Mouse (Mus musculus) left cerebral cortex, postnatal 14 days (tissue): ENCODE measurements around the gene Epop. TPM values are rescaled to one million over a fixed set of nuclear protein-coding genes. Genes with fewer than 3 reads are reported as not detected.

Source experiments
- DNase-seq, 2 experiments: peaks; one replicate each; pipeline ENCODE4 v3.0.0; 2021 to 2022; ENCODE audit warnings: low spot score in 2 of 2, mixed read lengths in 1 of 2
- intact Hi-C: fragments of 180-260 bp; cut with DNase I; formaldehyde crosslinking; loops from one replicate; pipeline ENCODE4 v1.15.1; 2025
- microRNA-seq, 2 experiments: library from miRNA; unstranded; fragments of <30 nt; microRNA quantifications; one replicate each; pipeline ENCODE4 v1.2.0; 2022
- total RNA-seq, 2 experiments: library from RNA; stranded (reverse); gene quantifications; 2 replicates each; pipeline ENCODE4 v1.2.3; 2021

Gene Epop
- total RNA-seq, 2 experiments from 2014 or later, result 34.7 to 37.7 TPM

GRCm38 (mm10) chr11:97607056-97607725 lies 22.3 kb downstream of the Epop start:
- no peak for DNase-seq
- intact Hi-C loops, result no loop called here

- DNase-seq, result no peak
- intact Hi-C loops, result no loop called here
Measured at GRCm38 (mm10) chr11:97603891-97604290, 25.6 kb downstream of the Epop start.

GRCm38 (mm10) chr11:97602223-97602622 lies 27.3 kb downstream of the Epop start:
- intact Hi-C loops, result no loop called here

GRCm38 (mm10) chr11:97599104-97599503 lies 30.4 kb downstream of the Epop start:
- intact Hi-C loops, result no loop called here
- DNase-seq, result no peak

More at GRCm38 (mm10) chr11:97602223-97602622, 27.3 kb downstream of the Epop start:
- no peak for DNase-seq

- no peak for DNase-seq
- intact Hi-C loops, result no loop called here
Measured at GRCm38 (mm10) chr11:97597945-97598691, 31.4 kb downstream of the Epop start.

- intact Hi-C loops, result no loop called here
- no peak for DNase-seq
Measured at GRCm38 (mm10) chr11:97594136-97594535, 35.4 kb downstream of the Epop start.

GRCm38 (mm10) chr11:97591910-97592309 lies 37.6 kb downstream of the Epop start:
- intact Hi-C loops, result no loop called here
- no peak for DNase-seq

- intact Hi-C loops, result no loop called here
- peak; percentile 55 to 73 for DNase-seq
Measured at GRCm38 (mm10) chr11:97590227-97590960, 39.1 kb downstream of the Epop start.

GRCm38 (mm10) chr11:97589216-97589615 lies 40.3 kb downstream of the Epop start:
- intact Hi-C loops, result no loop called here
- peak; percentile 68 to 69 for DNase-seq

GRCm38 (mm10) chr11:97585932-97586331 lies 43.6 kb downstream of the Epop start:
- no peak for DNase-seq
- intact Hi-C loops, result no loop called here

- intact Hi-C loops, result no loop called here
- no peak for DNase-seq
Measured at GRCm38 (mm10) chr11:97584476-97584875, 45.0 kb downstream of the Epop start.

- DNase-seq, result no peak
- intact Hi-C loops, result no loop called here
Measured at GRCm38 (mm10) chr11:97579088-97579857, 50.2 kb downstream of the Epop start.

GRCm38 (mm10) chr11:97578286-97578685 lies 51.2 kb downstream of the Epop start:
- no peak for DNase-seq
- intact Hi-C loops, result no loop called here

Small RNAs within 50 kb of the gene (microRNA-seq; reads per million reads assigned to microRNA genes)
- 0 reads per million in 2 experiments for gene Gm24158
- 0.34 to 1.6 reads per million in 2 experiments for gene Mir6927

Other genes with a start within 250 kb of the Epop start
- 10 to 100 TPM; 70.1 to 71.4 TPM for gene Arhgap23, start 214.2 kb downstream of the Epop start, total RNA-seq
- under 1 TPM in 1 of 2 experiments, not detected in 1; 0.23 TPM for gene 4933428G20Rik, start 129.4 kb downstream of the Epop start, total RNA-seq
- 100 to 1,000 TPM; 341 to 382 TPM for gene Srcin1, start 53.5 kb downstream of the Epop start, total RNA-seq
- gene Mllt6, start 33.7 kb upstream of the Epop start, total RNA-seq, result 10 to 100 TPM; 79.8 to 80.1 TPM
- gene Cisd3, start 56.1 kb upstream of the Epop start, total RNA-seq, result 10 to 100 TPM; 36.7 to 38.9 TPM
- gene Pcgf2, start 70.8 kb upstream of the Epop start, total RNA-seq, result 10 to 100 TPM; 31.3 to 35.8 TPM
- gene Psmb3, start 73.7 kb upstream of the Epop start, total RNA-seq, result 100 to 1,000 TPM; 133 to 136 TPM
- gene Pip4k2b, start 115.0 kb upstream of the Epop start, total RNA-seq, result 100 to 1,000 TPM; 121 to 124 TPM
- 10 to 100 TPM; 20.3 to 21.3 TPM for gene Cwc25, start 136.9 kb upstream of the Epop start, total RNA-seq
- 1 to 10 TPM in 1 of 2 experiments, not detected in 1; 1.0 TPM for gene 1700001P01Rik, start 146.2 kb upstream of the Epop start, total RNA-seq
- gene Rpl23, start 152.7 kb upstream of the Epop start, total RNA-seq, result 100 to 1,000 TPM; 342 to 343 TPM
- gene Lasp1, start 169.3 kb upstream of the Epop start, total RNA-seq, result 100 to 1,000 TPM; 189 to 204 TPM
- 10 to 100 TPM; 48.5 to 52.8 TPM for gene B230217C12Rik, start 211.1 kb upstream of the Epop start, total RNA-seq